Mouse (Mus musculus) MEL (cell line): ENCODE results near the gene Map7.

Experiments used
- EP300 ChIP-seq, 2 experiments: IDR thresholded peaks; 2 replicates each; pipeline ENCODE4 v1.6.1; 2011; ENCODE audit warnings: improper control_type of control experiment in 2 of 2, low read length in 2 of 2, low read depth in 1 of 2, mild to moderate bottlenecking in 1 of 2
- GATA1 ChIP-seq: IDR thresholded peaks from 2 replicates; pipeline ENCODE4 v1.6.1; 2011; ENCODE audit warnings: low read depth, low read length, improper control_type of control experiment
- POLR2AphosphoS2 ChIP-seq: IDR thresholded peaks from 2 replicates; pipeline ENCODE4 v1.6.1; 2011; ENCODE audit warnings: low read length, improper control_type of control experiment
- SIN3A ChIP-seq: IDR thresholded peaks from 2 replicates; pipeline ENCODE4 v1.6.1; 2012; ENCODE audit warnings: low read length, improper control_type of control experiment, inconsistent platforms
- ZC3H11A ChIP-seq: IDR thresholded peaks from 2 replicates; pipeline ENCODE4 v1.6.1; 2012; ENCODE audit warnings: low read depth, mild to moderate bottlenecking, inconsistent platforms, low read length, improper control_type of control experiment

- TF ChIP-seq ZC3H11A (no peak), GATA1 (no peak), POLR2AphosphoS2 (no peak), SIN3A (no peak), EP300 (IDR thresholded peaks at IDR 0.05; ENCODE audit: low read depth in 1 of 2, low read length in 2 of 2) (no peak)
These were observed 37.5 kb downstream of the Map7 start for GRCm38 (mm10) chr10:20185806-20186205.
